Mouse (Mus musculus) retina, postnatal 7 days (tissue): ENCODE results near the gene Ntf3.

Source experiments
- DNase-seq: peaks from one replicate; pipeline ENCODE4 v3.0.0-alpha.2; 2012; ENCODE audit warnings: low read depth, low spot score

Ntf3 gene

GRCm38 (mm10) chr6:126106051-126106797 lies 60.5 kb downstream of the Ntf3 start:
- DNase-seq: no peak

GRCm38 (mm10) chr6:126105083-126105740 lies 61.5 kb downstream of the Ntf3 start:
- DNase-seq: no peak

GRCm38 (mm10) chr6:126102571-126102970 lies 64.1 kb downstream of the Ntf3 start:
- DNase-seq: no peak

GRCm38 (mm10) chr6:126102007-126102406 lies 64.7 kb downstream of the Ntf3 start:
- DNase-seq: no peak

GRCm38 (mm10) chr6:126100579-126100978 lies 66.1 kb downstream of the Ntf3 start:
- no peak for DNase-seq

GRCm38 (mm10) chr6:126097471-126097870 lies 69.2 kb downstream of the Ntf3 start:
- DNase-seq: no peak

- no peak for DNase-seq
Observed at GRCm38 (mm10) chr6:126096085-126096484, 70.6 kb downstream of the Ntf3 start.

GRCm38 (mm10) chr6:126095041-126095440 lies 71.7 kb downstream of the Ntf3 start:
- no peak for DNase-seq

GRCm38 (mm10) chr6:126092026-126092425 lies 74.7 kb downstream of the Ntf3 start:
- no peak for DNase-seq

GRCm38 (mm10) chr6:126090063-126090462 lies 76.6 kb downstream of the Ntf3 start:
- DNase-seq: no peak

GRCm38 (mm10) chr6:126088489-126089265 lies 78.0 kb downstream of the Ntf3 start:
- no peak for DNase-seq

GRCm38 (mm10) chr6:126086321-126086950 lies 80.3 kb downstream of the Ntf3 start:
- no peak for DNase-seq

GRCm38 (mm10) chr6:126080531-126080930 lies 86.2 kb downstream of the Ntf3 start:
- no peak for DNase-seq

GRCm38 (mm10) chr6:126057706-126058105 lies 109.0 kb downstream of the Ntf3 start:
- DNase-seq: no peak

- DNase-seq: no peak
Observed at GRCm38 (mm10) chr6:126053136-126053535, 113.6 kb downstream of the Ntf3 start.
